Mouse (Mus musculus): ENCODE results near the gene Adam8. TPM values are rescaled to one million over a fixed set of nuclear protein-coding genes. Genes with fewer than 3 reads are reported as not detected.
A peak's percentile ranks its signal among the peaks of the same experiment; 100 is the strongest.

Gene Adam8
- polyA plus RNA-seq (2015; fragmentation: Nextera tagmentation; extraction: Ambion mirVana) = 5.8 and 7.0 TPM in 2 replicates

GRCm38 (mm10) chr7:139992406-139992805, at the start of gene Adam8:
TSS of gene Adam8 (minus strand) at chr7:139992562.
- Histone ChIP-seq H3K4me2 (replicated peaks; ENCODE audit: low read depth, low read length) (no peak within 1 kb of the TSS), H3K4me1 (ENCODE audit: insufficient read depth, low read depth, low read length) (no peaks in the 10 kb centered on the region), H3K27ac (ENCODE audit: low read length) (no peak within 1 kb of the TSS), H3K36me3 (ENCODE audit: insufficient read depth, low read length) (0 out of 2 replicates have a peak, but pooled peaks cover 10% of the 10 kb centered on the region), H3K4me3 (ENCODE audit: low read depth, low read length) (no peak within 1 kb of the TSS), H3K9ac (replicated peaks; ENCODE audit: low read depth) (no peak within 1 kb of the TSS), H3K27me3 (replicated peaks; ENCODE audit: insufficient read depth, low read length) (no peaks in the 10 kb centered on the region), H3K9me3 (ENCODE audit: low read length) (no peaks in the 10 kb centered on the region)
- peak; percentile 55 for DNase-seq (ENCODE audit: low spot score)
- TF ChIP-seq CTCF (IDR thresholded peaks at IDR 0.05) (no peak), EP300 (IDR thresholded peaks at IDR 0.05) (no peak)
- peak; percentile 73 for ATAC-seq
- 28% methylated on average over 7 of the region's 7 CpGs for WGBS

GRCm38 (mm10) chr7:140037171-140037555, 44.8 kb upstream of the Adam8 start:
- 0 out of 2 replicates have a peak overlapping the region, but pooled peaks have one; percentile 16 for H3K9ac ChIP-seq (replicated peaks; ENCODE audit: low read depth)
- ATAC-seq = no peak

GRCm38 (mm10) chr7:140036281-140037170, 44.2 kb upstream of the Adam8 start, which contains the start of the genes Zfp511 and Tubgcp2:
TSS of gene Zfp511 (plus strand) at chr7:140036391.
TSS of gene Tubgcp2 (minus strand) at chr7:140036669.
- H3K9ac ChIP-seq (replicated peaks; ENCODE audit: low read depth) = peak within 1 kb of the TSS; percentile 61
- DNase-seq (ENCODE audit: low spot score) = peak; percentile 98
- H3K36me3 ChIP-seq (ENCODE audit: insufficient read depth, low read length) = peaks cover 3% of the 10 kb centered on the region
- TF ChIP-seq EP300 (IDR thresholded peaks at IDR 0.05) = peak; percentile 64
- no peak for TF ChIP-seq CTCF (IDR thresholded peaks at IDR 0.05)
- no peaks in the 10 kb centered on the region for H3K27me3 ChIP-seq (replicated peaks; ENCODE audit: insufficient read depth, low read length)
- H3K27ac ChIP-seq (ENCODE audit: low read length) = peak within 1 kb of the TSS; percentile 85
- H3K4me3 ChIP-seq (ENCODE audit: low read depth, low read length) = peak within 1 kb of the TSS; percentile 57
- no peaks in the 10 kb centered on the region for H3K9me3 ChIP-seq (ENCODE audit: low read length)
- H3K4me2 ChIP-seq (replicated peaks; ENCODE audit: low read depth, low read length) = peak within 1 kb of the TSS; percentile 83
- H3K4me1 ChIP-seq (ENCODE audit: insufficient read depth, low read depth, low read length) = peaks cover 11% of the 10 kb centered on the region; the same call in 1 of the 2 replicates
- peak; percentile 99 for ATAC-seq
- WGBS = under 1% methylated on average over 67 of the region's 69 CpGs

More at GRCm38 (mm10) chr7:140037171-140037555, 44.8 kb upstream of the Adam8 start:
- TF ChIP-seq EP300 (IDR thresholded peaks at IDR 0.05) = no peak
- no peak for TF ChIP-seq CTCF (IDR thresholded peaks at IDR 0.05)
- WGBS = 46% methylated on average over 3 of the region's 3 CpGs
- no peaks in the 10 kb centered on the region; the same call in none of the 2 replicates for H3K36me3 ChIP-seq (ENCODE audit: insufficient read depth, low read length)
- H3K4me3 ChIP-seq (ENCODE audit: low read depth, low read length) = peak overlapping the region; percentile 57
- peak overlapping the region; percentile 83 for H3K4me2 ChIP-seq (replicated peaks; ENCODE audit: low read depth, low read length)
- no peaks in the 10 kb centered on the region for H3K9me3 ChIP-seq (ENCODE audit: low read length)
- peaks cover 11% of the 10 kb centered on the region; the same call in 1 of the 2 replicates for H3K4me1 ChIP-seq (ENCODE audit: insufficient read depth, low read depth, low read length)
- no peak for DNase-seq (ENCODE audit: low spot score)
- H3K27ac ChIP-seq (ENCODE audit: low read length) = no peak overlapping the region
- no peaks in the 10 kb centered on the region for H3K27me3 ChIP-seq (replicated peaks; ENCODE audit: insufficient read depth, low read length)

GRCm38 (mm10) chr7:140035456-140035855, 43.1 kb upstream of the Adam8 start:
- peak overlapping the region; percentile 57 for H3K4me3 ChIP-seq (ENCODE audit: low read depth, low read length)
- DNase-seq (ENCODE audit: low spot score) (no peak), ATAC-seq (no peak)
- peaks cover 11% of the 10 kb centered on the region; the same call in 1 of the 2 replicates for H3K4me1 ChIP-seq (ENCODE audit: insufficient read depth, low read depth, low read length)
- H3K27ac ChIP-seq (ENCODE audit: low read length) = 0 out of 2 replicates have a peak overlapping the region, but pooled peaks have one; percentile 85
- no peak for TF ChIP-seq CTCF (IDR thresholded peaks at IDR 0.05)
- no peak for TF ChIP-seq EP300 (IDR thresholded peaks at IDR 0.05)
- no peaks in the 10 kb centered on the region for H3K9me3 ChIP-seq (ENCODE audit: low read length)
- peaks cover 12% of the 10 kb centered on the region for H3K36me3 ChIP-seq (ENCODE audit: insufficient read depth, low read length)
- peak overlapping the region; percentile 83 for H3K4me2 ChIP-seq (replicated peaks; ENCODE audit: low read depth, low read length)
- 12% methylated on average over 7 of the region's 7 CpGs for WGBS
- peak overlapping the region; percentile 61 for H3K9ac ChIP-seq (replicated peaks; ENCODE audit: low read depth)
- H3K27me3 ChIP-seq (replicated peaks; ENCODE audit: insufficient read depth, low read length) = no peaks in the 10 kb centered on the region

- no peaks in the 10 kb centered on the region for H3K27me3 ChIP-seq (replicated peaks; ENCODE audit: insufficient read depth, low read length)
- no peak overlapping the region for H3K9ac ChIP-seq (replicated peaks; ENCODE audit: low read depth)
- peaks cover 31% of the 10 kb centered on the region for H3K36me3 ChIP-seq (ENCODE audit: insufficient read depth, low read length)
- no peak overlapping the region for H3K4me3 ChIP-seq (ENCODE audit: low read depth, low read length)
- TF ChIP-seq CTCF (IDR thresholded peaks at IDR 0.05) = no peak
- TF ChIP-seq EP300 (IDR thresholded peaks at IDR 0.05) = no peak
- H3K27ac ChIP-seq (ENCODE audit: low read length) = no peak overlapping the region
- DNase-seq (ENCODE audit: low spot score) (no peak), ATAC-seq (no peak)
- H3K4me1 ChIP-seq (ENCODE audit: insufficient read depth, low read depth, low read length) = peaks cover 11% of the 10 kb centered on the region; the same call in 1 of the 2 replicates
- H3K4me2 ChIP-seq (replicated peaks; ENCODE audit: low read depth, low read length) = no peak overlapping the region
- H3K9me3 ChIP-seq (ENCODE audit: low read length) = no peaks in the 10 kb centered on the region
- WGBS = 94% methylated on average over 9 of the region's 9 CpGs
Measured at GRCm38 (mm10) chr7:140033386-140033785, 41.0 kb upstream of the Adam8 start.

- H3K4me2 ChIP-seq (replicated peaks; ENCODE audit: low read depth, low read length) = no peak overlapping the region
- no peak overlapping the region for H3K4me3 ChIP-seq (ENCODE audit: low read depth, low read length)
- no peak for DNase-seq (ENCODE audit: low spot score)
- WGBS = 92% methylated on average over 10 of the region's 10 CpGs
- no peak for ATAC-seq
- H3K9me3 ChIP-seq (ENCODE audit: low read length) = no peaks in the 10 kb centered on the region
- TF ChIP-seq EP300 (IDR thresholded peaks at IDR 0.05) (no peak), CTCF (IDR thresholded peaks at IDR 0.05) (no peak)
- peaks cover 11% of the 10 kb centered on the region; the same call in 1 of the 2 replicates for H3K4me1 ChIP-seq (ENCODE audit: insufficient read depth, low read depth, low read length)
- H3K27me3 ChIP-seq (replicated peaks; ENCODE audit: insufficient read depth, low read length) = no peaks in the 10 kb centered on the region
- H3K36me3 ChIP-seq (ENCODE audit: insufficient read depth, low read length) = peaks cover 35% of the 10 kb centered on the region
- no peak overlapping the region for H3K27ac ChIP-seq (ENCODE audit: low read length)
- H3K9ac ChIP-seq (replicated peaks; ENCODE audit: low read depth) = no peak overlapping the region
Measured at GRCm38 (mm10) chr7:140032366-140032765, 40.0 kb upstream of the Adam8 start.

All from lung, postnatal 0 days (tissue).